Mouse (Mus musculus): ENCODE data around the gene Slc22a14. TPM values are rescaled to one million over a fixed set of nuclear protein-coding genes. Genes with fewer than 3 reads are reported as not detected.
A peak's percentile ranks its signal among the peaks of the same experiment; 100 is the strongest.
"Not testable (repeated sequence)": the region's sequence is repeated elsewhere in the genome, so short reads cannot be mapped to it uniquely, and the experiment has no call there.

Gene Slc22a14
- total RNA-seq, 2 experiments from 2014 or later, result not detected

DNA sequence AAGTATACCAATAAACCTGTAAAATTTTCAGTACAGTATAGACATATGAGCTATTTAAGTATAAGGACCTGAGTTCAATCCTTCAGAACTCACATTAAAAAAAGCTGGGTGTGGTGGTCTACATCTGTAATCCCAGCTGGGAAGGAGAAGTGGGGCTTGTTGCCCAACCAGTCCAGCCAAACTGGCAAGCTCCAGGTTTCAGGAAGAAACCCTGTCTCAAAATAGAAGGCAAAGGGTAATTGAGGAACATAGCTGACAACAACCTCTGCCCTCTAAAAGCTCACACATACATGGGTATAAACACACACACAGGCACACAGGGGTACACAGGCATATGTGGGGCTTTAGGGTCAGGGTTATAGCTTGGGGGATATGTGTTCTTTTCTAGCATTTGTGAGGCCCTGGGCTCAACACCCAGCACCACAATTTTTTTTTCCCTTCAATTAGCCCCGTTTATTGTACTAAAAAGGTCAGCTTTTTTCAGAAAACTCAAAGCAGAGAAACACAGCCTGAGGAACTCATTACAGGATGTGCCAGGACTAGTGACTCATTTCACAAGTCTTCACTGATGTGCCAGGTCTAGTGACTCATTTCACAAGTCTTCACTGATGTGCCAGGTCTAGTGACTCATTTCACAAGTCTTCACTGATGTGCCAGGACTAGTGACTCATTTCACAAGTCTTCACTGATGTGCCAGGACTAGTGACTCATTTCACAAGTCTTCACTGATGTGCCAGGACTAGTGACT, 99.8 kb downstream of the Slc22a14 start:
- peak; percentile 22 for DNase-seq (ENCODE audit: low spot score)

DNA sequence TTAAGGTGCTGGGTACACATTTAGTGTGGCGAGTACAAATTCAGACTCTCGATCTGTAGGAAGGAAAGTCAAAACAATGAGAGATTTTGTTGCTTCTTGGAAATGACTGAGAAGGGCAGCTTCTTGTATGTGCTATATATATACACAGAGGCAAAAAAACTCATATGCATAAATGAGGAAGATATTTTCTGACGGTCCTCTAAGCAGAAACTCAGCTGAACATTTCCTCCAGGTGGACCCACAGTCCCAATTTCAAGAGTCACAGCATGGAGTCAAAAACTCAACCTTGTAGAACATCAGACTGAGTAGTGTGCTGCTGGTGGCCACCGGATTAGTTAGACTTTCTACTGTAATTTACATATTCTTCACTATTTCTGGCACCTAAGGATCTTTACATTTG, 102.3 kb downstream of the Slc22a14 start:
- DNase-seq (ENCODE audit: low spot score), result no peak

DNA sequence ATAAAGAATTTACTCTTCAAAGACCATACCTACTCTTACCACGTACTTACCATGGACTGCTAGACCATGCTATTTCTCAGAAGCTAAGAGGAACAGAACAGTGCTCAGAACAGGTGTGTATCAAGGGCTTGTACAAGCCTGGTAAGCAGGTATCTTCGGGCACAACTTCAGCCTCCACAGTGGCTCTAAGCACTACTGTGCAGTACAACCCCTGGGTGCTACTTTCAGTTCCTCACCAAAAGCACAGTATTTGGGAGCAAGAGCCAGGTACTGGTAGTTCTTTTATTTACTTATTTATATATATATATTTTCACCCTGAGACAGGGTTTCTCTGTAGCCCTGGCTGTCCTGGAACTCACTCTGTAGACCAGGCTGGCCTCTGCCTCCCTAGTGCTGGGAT, 104.5 kb downstream of the Slc22a14 start:
- DNase-seq (ENCODE audit: low spot score), result no peak

DNA sequence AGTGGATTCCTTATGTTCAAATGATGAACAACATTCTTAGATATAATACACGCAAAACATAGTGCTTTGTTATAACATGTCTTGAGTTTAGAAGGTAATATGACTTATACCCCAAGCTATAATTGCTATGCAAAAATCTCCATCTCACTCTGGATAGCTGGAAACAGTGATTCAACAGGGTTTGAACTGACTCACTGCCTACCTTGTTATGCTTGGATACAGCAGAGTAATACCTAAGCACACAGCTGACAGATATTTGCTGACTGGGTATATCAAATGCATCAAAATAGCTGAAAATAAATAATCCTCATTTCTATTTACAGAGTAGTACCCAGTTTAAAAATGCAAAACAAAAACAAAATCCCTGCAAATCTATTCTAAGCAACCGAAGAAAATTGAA, 106.6 kb downstream of the Slc22a14 start:
- no peak for DNase-seq (ENCODE audit: low spot score)

DNA sequence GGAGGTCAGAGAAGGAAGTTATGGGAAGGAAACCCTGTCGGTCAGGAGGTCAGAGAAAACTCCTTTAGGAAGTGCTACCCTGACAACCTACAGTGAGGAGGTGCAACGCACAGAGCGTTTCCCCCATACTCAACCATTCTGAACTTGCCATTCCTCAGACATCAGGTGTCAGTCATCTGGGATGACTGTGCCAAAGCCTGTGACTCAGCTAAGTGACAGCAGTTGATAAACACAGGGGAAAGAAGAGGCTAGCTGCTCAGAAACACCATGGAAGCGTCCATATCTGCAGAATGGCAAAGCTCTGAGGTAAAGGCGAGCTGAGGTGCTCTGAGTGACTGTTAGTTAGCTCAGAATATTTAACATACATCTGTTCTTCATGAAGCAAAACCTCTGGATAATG, 107.2 kb downstream of the Slc22a14 start:
- DNase-seq (ENCODE audit: low spot score), result no peak

DNA sequence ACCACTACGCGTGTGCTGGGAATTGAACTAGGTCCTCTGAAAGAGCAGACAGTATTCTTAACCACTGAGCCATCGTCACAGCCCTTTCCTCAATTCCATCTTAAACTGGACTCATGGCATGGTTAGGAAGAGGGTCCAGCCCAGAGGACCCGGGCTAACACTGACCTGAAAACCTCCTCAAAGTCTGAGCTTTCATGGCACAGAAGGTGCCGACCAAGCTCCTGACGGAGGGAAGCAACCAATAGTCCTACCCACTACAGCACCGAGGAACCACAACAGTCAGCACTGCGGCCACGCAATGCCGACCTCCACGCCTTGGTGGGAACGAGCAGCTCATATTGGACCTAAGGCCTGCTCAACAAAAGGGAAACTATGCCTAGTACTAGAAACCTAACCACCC, 109.2 kb downstream of the Slc22a14 start:
- DNase-seq (ENCODE audit: low spot score), result no peak

DNA sequence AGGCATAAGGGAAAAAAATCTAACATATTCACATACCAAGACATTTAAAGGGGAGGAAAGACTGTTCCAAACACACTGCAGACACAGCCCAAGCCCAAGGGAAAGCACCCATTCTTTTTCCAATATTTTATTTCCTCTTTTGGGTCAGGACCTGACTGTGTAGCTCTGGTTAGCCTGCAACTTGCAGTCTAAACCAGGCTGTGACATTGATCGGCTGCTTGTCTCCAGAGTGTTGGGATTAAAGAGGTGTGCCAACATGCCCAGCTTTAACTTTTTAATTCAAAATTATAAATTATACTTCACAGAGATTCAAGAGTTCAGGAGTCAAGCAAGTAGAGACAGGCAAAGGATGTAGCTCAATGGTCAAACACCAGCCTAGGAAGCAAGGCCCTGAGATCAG, 110.3 kb downstream of the Slc22a14 start:
- no peak for DNase-seq (ENCODE audit: low spot score)

DNA sequence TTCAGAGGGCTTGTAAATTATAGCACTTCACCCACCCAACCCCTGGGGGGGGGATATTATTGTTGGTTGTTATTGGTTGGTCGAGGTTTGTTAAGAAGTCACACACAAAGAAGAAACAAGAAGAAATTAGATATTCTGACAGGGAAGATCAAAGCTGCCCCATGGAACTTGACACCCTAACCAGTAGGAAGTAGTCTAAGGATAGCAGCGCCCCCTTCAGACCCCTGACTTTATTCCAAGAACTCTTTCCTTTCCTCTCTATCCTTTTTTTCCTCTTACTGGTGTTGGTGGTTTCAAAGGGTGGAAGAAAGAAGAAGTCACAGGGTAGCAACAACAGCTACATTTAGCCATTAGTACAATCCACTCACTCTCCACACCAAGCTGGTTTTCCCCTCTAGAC, 111.2 kb downstream of the Slc22a14 start:
- DNase-seq (ENCODE audit: low spot score), result no peak

DNA sequence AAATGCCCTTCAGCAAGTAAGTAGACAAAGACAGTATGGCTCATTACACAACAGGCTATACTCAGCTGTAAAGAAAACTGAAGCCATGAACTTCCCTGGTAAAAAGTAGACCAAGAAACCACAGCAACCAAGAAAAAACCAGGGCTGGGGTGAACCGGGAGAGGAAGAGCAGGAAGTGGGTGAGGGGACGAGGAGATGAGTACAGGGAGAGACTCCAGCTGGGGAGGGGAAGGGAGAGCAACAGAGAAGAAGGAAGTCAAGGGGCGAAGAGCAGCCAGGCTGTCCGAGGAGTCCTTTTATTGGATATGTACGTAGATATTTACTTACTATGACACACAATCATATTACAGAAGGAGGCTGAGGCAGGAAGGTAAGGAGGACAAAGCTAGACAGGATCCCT, 117.4 kb downstream of the Slc22a14 start:
- no peak for DNase-seq (ENCODE audit: low spot score)

DNA sequence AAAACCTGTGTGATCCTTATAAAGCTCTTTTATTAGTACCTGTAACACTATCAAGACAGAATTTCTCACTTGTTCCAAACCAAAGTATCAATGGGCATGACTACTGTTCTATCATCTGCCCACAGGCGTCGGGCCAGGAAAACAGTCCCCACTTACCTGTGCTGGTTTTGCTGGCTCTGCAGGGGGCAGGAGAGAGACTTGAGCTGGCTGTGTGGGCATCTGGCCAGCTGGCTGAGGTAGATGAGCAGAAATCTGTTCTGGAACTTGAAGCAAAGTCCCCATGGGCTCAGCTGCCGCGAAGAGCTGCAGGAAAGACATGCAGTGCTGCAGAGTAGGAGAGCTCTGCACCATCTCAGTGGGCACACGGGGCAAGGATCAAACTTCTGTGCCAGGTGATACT, 118.5 kb downstream of the Slc22a14 start:
- peak; percentile 43 for DNase-seq (ENCODE audit: low spot score)

DNA sequence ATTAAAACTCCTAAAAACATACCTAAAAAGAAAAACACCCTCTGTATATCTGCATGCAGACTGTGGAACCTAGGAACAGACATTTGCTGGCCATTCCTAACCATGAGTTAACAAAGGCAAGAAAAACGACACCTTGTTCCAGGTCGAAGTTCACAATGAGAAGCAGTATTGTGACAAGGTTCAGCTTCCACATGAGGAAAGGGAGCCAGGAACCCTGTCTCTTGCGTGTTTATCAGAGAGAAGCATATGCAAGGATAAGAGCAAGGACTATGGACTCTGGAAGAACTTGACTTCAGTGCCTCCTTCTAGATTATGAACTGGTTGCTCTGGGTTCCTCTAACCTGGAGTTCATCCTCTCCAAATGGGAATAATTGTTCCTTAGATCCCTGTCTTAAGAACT, 121.4 kb downstream of the Slc22a14 start:
- DNase-seq (ENCODE audit: low spot score), result no peak

DNA sequence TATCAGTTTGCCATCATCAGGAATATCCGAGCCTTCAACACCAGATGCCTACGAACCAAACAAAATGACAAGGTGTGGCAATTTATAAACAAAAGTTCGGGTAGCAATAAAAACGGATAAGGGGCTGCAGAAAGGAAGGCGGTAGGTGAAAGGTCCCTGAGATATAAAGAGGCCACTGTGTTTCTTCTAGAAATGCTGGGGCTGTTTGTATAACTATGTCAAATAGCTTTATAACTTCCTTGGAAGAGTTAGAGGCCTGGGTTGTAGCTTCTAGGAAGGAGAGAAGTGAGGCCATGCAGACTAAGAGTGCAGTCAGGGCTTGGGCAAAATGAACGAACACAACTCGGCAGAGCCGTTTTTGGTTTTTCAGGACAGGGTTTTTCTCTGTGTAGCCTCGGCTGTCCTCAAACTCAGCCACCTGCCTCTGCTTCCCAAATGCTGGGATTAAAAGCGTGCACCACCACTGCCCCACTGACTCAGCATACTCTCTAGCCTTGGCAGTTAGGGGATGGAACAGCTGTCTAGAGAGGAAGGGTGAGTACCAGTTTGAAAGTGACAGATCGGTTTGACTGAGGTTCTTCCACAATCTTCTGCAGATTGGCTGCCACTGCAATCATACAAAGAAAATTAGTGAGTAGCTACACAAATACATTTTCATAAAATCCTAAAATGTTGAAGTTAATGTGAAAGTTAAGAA, 124.0 kb downstream of the Slc22a14 start:
- DNase-seq (ENCODE audit: low spot score), result no peak

DNA sequence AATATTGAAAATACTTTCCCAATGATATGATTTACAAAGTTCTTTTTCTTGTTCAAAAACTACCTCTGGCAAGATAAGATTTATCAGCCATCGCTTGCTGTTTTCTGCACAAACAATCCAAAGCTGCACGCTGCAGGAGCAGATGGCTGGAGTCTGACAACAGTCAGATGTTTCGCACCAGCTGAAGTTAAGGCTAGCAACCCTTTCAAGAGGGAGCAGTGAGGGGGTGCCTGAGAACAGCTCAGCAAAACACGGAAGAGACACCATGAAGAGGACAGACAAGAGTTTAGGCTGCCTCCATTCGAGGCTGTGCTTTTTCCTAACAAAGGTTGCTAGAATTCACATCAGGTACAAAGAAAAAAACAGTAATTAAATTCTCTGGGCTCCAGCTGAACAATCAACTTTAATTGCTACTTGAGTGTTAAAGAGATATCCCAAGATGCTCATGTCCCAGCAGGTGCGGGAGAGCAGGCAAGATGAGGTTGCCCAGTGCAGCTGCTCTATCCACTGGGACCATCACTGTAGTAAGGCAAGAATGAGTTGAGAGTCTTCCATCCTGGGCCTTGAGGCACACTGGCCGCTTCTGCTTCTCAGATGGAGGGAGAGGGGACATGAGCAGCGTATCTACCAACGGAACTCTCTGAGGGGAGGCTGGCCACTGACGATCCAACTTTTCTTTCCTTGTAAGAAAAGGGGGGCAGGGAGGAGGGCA, 124.9 kb downstream of the Slc22a14 start:
- DNase-seq (ENCODE audit: low spot score), result no peak

DNA sequence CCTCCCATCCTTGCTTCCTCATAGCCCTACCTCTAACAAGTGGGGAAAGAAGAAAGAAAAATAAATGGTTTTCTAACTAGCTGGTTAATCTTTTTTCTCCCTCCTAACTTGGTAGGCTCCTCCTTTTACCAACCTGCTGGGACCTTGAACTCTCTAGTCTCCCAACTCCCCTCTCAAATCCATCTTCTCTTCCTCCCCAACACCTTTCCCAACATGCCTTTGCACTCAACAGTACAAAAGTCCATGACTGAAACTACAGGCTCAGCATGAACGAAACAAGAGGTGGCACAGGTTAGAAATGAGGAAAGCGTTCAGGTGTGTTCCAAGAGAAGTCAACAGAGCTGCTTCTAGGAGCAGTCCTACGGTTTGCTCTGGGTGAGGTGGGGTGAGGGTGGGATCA, 126.1 kb downstream of the Slc22a14 start:
- no peak for DNase-seq (ENCODE audit: low spot score)

DNA sequence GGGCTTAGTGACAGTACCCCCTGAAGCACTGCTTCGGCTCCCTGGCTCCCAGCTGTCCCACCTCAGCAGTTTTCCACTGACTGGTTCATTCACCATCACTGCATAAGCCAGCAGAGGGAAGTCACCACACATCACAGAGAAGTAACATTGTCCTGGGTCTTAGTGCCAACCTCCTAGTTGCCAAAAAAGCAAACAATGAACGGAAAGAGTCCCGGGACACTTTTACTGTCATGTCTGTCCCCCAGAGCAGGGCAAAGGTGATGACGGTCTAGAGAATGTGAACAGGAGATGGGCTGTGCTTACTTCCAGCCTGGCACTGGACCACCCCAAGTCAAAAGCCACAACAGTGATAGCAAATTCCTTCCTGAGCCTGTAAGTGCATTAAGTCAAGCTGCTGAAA, 126.6 kb downstream of the Slc22a14 start:
- no peak for DNase-seq (ENCODE audit: low spot score)

DNA sequence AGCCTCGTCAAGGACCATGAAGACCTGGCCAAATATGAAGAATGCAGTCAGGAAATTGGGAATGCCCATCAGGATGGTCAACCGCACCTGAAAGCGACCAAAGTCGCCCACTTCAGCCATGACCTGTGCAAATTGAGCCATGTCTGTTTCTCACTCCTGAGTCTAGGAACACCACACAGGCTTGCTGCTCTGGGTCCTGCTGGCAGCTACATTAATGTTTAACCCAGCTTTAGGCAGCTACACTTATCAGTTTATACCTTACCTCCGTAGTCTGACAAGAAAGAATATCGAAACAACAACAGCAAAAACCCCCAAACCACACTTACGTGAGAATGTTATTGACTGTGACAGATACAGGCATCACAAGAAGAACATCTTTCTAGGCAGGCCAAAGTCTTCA, 133.8 kb downstream of the Slc22a14 start:
- no peak for DNase-seq (ENCODE audit: low spot score)

DNA sequence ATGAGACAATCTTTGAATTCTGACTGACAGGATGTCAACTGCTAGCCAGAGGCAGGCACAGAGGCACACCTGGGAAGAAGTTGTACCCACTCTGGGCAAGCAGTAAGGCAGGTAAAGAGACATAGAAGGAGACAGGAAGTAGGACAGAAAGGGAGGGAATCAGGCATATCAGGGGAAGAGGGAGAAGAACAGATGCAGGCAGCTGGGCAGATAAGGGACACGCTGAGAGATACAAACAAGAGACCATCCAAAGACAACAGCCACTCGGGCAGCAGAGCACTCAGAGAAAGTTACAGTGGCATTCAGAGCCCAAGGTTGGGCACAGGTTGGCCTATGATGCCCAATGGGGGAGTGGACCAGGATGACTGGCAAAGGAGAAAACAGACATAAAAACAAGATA, 134.5 kb downstream of the Slc22a14 start:
- no peak for DNase-seq (ENCODE audit: low spot score)

DNA sequence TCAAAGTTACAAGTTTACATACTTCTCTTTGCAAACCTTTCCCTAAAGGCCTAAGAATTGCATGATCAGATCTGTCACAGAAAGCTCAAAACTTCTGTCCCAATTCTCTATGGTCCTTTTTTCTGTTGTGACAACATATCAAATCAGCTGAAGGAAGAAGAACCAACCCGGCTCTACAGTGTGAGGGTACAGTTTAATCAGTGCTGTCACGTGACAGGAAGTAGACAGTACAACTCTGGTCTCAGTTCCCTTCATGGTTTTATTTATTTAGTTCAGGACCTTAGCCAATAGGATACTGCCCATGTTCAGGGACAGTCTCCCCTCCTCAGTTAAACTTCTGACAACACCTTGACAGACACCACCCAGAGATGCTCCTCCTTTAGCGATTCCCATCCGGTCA, 145.1 kb downstream of the Slc22a14 start:
- no peak for DNase-seq (ENCODE audit: low spot score)

DNA sequence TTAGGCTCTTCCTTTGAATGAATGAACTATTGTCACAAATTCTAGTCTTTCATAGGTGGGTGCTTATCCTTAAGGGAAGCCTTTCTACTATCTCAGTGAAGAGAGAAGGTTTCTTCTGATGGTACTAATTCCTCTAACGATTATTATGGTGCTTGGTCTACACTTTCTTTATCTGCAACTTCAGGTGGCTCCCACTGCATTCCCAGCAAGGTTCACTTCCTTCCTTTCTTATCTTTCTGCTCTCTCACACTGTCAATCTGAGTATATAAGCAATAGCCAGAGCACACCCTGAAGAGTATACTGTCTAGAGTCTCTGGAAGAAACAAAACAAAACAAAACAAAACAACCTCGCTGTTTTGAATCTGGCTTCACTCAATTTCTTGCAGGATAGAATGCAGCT, 145.7 kb downstream of the Slc22a14 start:
- no peak for DNase-seq (ENCODE audit: low spot score)

DNA sequence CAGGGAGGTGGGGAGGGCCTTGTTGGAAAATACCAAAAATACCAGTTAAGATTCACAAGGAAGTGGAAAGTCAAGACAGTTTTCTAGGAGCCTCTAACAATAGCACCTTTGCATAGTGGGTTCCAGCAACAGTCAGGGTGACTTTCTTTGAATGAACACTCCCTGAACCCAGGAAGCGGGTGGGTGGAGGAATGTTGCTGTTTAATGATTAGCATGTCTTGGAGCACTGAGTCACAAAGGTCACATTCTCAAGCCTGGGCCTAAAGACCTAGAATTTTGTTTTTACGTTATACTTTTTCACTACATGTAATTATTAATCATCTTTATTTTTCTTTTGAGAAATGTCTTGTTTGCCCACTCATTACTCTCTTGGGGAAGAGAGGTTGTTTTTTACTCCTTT, 150.0 kb downstream of the Slc22a14 start:
- not testable (repeated sequence) for DNase-seq (ENCODE audit: low spot score)

DNA sequence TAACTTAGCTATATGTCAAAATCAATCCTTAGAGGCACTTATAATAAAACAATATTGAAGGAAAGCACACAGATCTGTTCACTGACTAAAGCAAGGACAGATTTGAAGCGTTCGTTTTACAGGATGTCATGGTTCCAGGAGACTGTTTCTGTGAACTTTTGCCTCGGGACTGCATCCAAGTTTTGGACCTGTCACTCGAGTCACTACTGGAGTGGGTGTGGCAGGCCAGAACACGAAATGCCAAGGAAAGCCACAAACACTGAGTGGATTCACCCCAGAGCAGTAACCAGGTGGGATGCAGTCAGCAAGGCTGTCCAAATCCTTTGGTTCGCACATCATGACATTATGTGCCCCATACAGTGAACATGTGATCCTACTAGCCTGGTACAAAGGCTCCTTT, 150.8 kb downstream of the Slc22a14 start:
- DNase-seq (ENCODE audit: low spot score), result no peak

DNA sequence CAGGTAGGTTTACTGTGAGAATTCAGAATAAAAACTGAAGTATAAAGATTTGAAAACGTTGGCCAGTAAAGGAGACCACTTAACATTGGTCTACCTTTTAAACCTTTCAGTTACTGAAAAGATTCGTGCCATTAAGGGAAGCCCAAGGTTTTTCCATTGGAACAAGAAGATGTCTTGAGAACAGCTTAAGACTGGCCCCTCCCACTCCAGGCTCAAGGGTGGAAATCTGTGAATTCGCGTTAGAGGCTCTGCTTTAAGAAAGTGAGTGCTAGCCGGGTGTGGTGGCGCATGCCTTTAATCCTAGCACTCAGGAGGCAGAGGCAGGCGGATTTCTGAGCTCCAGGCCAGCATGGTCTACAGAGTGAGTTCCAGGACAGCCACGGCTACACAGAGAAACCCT, 152.4 kb downstream of the Slc22a14 start:
- DNase-seq (ENCODE audit: low spot score), result no peak

DNA sequence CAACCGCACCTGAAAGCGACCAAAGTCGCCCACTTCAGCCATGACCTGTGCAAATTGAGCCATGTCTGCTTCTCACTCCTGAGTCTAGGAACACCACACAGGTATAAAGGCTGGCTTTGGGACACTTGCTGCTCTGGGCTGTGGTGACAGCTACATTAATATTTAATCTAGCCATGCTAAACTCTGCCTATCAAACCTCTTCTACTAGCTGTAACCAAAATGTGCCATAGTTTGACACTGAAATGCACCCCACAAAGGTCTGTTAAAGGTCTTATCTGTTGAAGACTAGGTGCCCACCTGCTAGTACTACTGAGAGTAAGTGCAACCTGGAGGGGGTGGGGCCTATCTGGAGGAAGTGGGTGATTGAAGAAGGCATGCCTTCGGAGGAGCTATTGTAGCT, 156.4 kb downstream of the Slc22a14 start, which contains the start of gene Slc22a13:
Slc22a13 (minus strand) TSS at position 101 of the 400 bp plus-strand sequence.
- DNase-seq (ENCODE audit: low spot score), result no peak
